Mouse (Mus musculus) R1 (cell line): Measurements from ENCODE around the gene Neurl4.

Experiments
- DNase-seq: peaks from one replicate; pipeline ENCODE4 v3.0.0-alpha.2; 2018; ENCODE audit warnings: low read depth, low spot score

Gene Neurl4

GRCm38 (mm10) chr11:69932254-69932653 lies 31.4 kb downstream of the Neurl4 start:
- DNase-seq, result peak; percentile 47

- no peak for DNase-seq
Measured at GRCm38 (mm10) chr11:69933066-69933465, 32.2 kb downstream of the Neurl4 start.

GRCm38 (mm10) chr11:69934169-69934568 lies 33.3 kb downstream of the Neurl4 start:
- DNase-seq, result peak; percentile 87

- DNase-seq, result no peak
Measured at GRCm38 (mm10) chr11:69934681-69935080, 33.8 kb downstream of the Neurl4 start.

GRCm38 (mm10) chr11:69935137-69935879 lies 34.4 kb downstream of the Neurl4 start, which contains the start of gene Ybx2:
Gene Ybx2, plus strand, starts transcription at chr11:69935796.
- DNase-seq, result peak; percentile 97

GRCm38 (mm10) chr11:69936156-69936555 lies 35.3 kb downstream of the Neurl4 start:
- peak; percentile 72 for DNase-seq

GRCm38 (mm10) chr11:69936714-69937347 lies 36.0 kb downstream of the Neurl4 start:
- DNase-seq, result no peak

GRCm38 (mm10) chr11:69937385-69937784 lies 36.5 kb downstream of the Neurl4 start:
- DNase-seq, result no peak

- DNase-seq, result no peak
Measured at GRCm38 (mm10) chr11:69937834-69938233, 37.0 kb downstream of the Neurl4 start.

GRCm38 (mm10) chr11:69938401-69938979 lies 37.6 kb downstream of the Neurl4 start:
- DNase-seq, result peak; percentile 30

- DNase-seq, result no peak
Measured at GRCm38 (mm10) chr11:69939181-69939580, 38.3 kb downstream of the Neurl4 start.

- DNase-seq, result no peak
Measured at GRCm38 (mm10) chr11:69939731-69940130, 38.9 kb downstream of the Neurl4 start.

- DNase-seq, result no peak
Measured at GRCm38 (mm10) chr11:69940962-69941361, 40.1 kb downstream of the Neurl4 start.

GRCm38 (mm10) chr11:69945216-69945615 lies 44.3 kb downstream of the Neurl4 start:
- no peak for DNase-seq

GRCm38 (mm10) chr11:69945997-69946891 lies 45.4 kb downstream of the Neurl4 start:
- no peak for DNase-seq

GRCm38 (mm10) chr11:69947337-69948065 lies 46.6 kb downstream of the Neurl4 start:
- DNase-seq, result peak; percentile 67

- peak; percentile 97 for DNase-seq
Measured at GRCm38 (mm10) chr11:69948066-69948762, 47.3 kb downstream of the Neurl4 start, which contains the start of gene Slc2a4. Gene Slc2a4, minus strand, starts transcription at chr11:69948188.

GRCm38 (mm10) chr11:69948763-69949150 lies 47.9 kb downstream of the Neurl4 start:
- DNase-seq, result peak; percentile 91

- DNase-seq, result peak; percentile 46
Measured at GRCm38 (mm10) chr11:69950807-69951459, 50.1 kb downstream of the Neurl4 start.

GRCm38 (mm10) chr11:69952274-69952673 lies 51.4 kb downstream of the Neurl4 start:
- no peak for DNase-seq
